Mouse (Mus musculus): ENCODE results near the gene Cp.

GRCm38 (mm10) chr3:19992388-19992787 is 35.5 kb downstream of the Cp start:
- TF ChIP-seq POLR2A (IDR thresholded peaks at IDR 0.05; ENCODE audit: control insufficient read depth, low read depth, low read length) (no peak), CTCF (IDR thresholded peaks at IDR 0.05; ENCODE audit: control insufficient read depth, insufficient read depth, insufficient replicate concordance, low read depth, low read length) (no peak)
